Mouse (Mus musculus) olfactory bulb, adult 2 months (tissue): ENCODE data around the gene Vps8. TPM values are rescaled to one million over a fixed set of nuclear protein-coding genes. Genes with fewer than 3 reads are reported as not detected.

Experiments
- H3K27ac ChIP-seq: fragments of 200-500 bp; 2 replicates; pipeline ENCODE4 v1.5.1; 2012; ENCODE audit warnings: low read depth, low read length; ENCODE audit not compliant: insufficient read depth
- H3K4me1 ChIP-seq: fragments of 200-500 bp; 2 replicates; pipeline ENCODE4 v1.6.1; 2012; ENCODE audit warnings: low read length; ENCODE audit not compliant: control insufficient read depth, insufficient read depth
- H3K4me3 ChIP-seq: fragments of 200-500 bp; 2 replicates; pipeline ENCODE4 v1.5.1; 2012; ENCODE audit warnings: mild to moderate bottlenecking, low read depth, low read length, moderate library complexity; ENCODE audit not compliant: insufficient read depth
- CTCF ChIP-seq: fragments of 200-500 bp; IDR thresholded peaks from 2 replicates; pipeline ENCODE4 v1.5.1; 2012; ENCODE audit warnings: low read depth, mild to moderate bottlenecking, low read length, moderate library complexity; ENCODE audit not compliant: insufficient read depth
- POLR2A ChIP-seq: fragments of 200-500 bp; IDR thresholded peaks from 2 replicates; pipeline ENCODE4 v1.6.1; 2012; ENCODE audit warnings: mild to moderate bottlenecking, low read depth, low read length, moderate library complexity; ENCODE audit not compliant: insufficient read depth
- WGBS: fragments of 180-500 bp; shearing (Covaris S2); methylation state at CpG from one replicate; pipeline ENCODE4 v1.1.7; 2018; 5-methylcytosine and 5-hydroxymethylcytosine counted together
- polyA plus RNA-seq: library from polyadenylated mRNA; stranded (reverse); fragments of >200 nt; gene quantifications from 2 replicates; pipeline ENCODE4 v1.2.4, GENCODE M21; 2012; ENCODE audit warnings: low replicate concordance; ENCODE audit not compliant: missing spikeins, insufficient read depth, insufficient read length

Gene Vps8
- polyA plus RNA-seq, 1 experiment: not detected

GRCm38 (mm10) chr16:21628061-21628591 is 205.2 kb downstream of the Vps8 start:
- TF ChIP-seq POLR2A: no peak
- TF ChIP-seq CTCF: no peak
- Histone ChIP-seq H3K4me1 (peaks cover 14% of the 10 kb centered on the region), H3K4me3 (no peak overlapping the region), H3K27ac (no peak overlapping the region)
- WGBS: 18% methylated on average over 13 of the region's 13 CpGs

DNA sequence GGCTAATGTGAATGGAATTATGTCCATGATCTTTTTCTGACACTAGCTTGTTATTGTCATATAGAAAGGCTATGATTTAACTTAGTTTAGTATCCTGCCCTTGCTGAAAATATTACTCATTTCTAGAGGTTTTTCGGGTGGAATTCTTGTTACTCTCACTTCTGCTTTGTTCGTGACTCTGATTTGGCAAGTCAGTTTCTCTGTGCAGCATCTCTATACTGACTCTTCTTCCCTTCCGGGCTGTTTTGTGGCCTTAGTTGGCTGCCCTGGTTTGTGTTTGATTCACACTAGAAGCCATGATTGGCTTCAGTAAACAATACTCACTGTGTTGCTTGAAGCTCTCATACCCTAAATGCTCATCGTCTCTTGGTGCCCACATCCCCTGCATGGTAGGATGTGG is 207.7 kb downstream of the Vps8 start:
- H3K27ac ChIP-seq: no peak overlapping the region
- no peak overlapping the region for H3K4me3 ChIP-seq
- WGBS: 86% methylated on average over 4 of the region's 4 CpGs
- peaks cover 14% of the 10 kb centered on the region for H3K4me1 ChIP-seq
- TF ChIP-seq POLR2A: no peak
- TF ChIP-seq CTCF: no peak

GRCm38 (mm10) chr16:21631815-21632222 is 208.9 kb downstream of the Vps8 start:
- peaks cover 14% of the 10 kb centered on the region for H3K4me1 ChIP-seq
- no peak overlapping the region for H3K4me3 ChIP-seq
- 74% methylated on average over 4 of the region's 4 CpGs for WGBS
- no peak for TF ChIP-seq CTCF
- no peak for TF ChIP-seq POLR2A
- no peak overlapping the region for H3K27ac ChIP-seq

- TF ChIP-seq POLR2A: no peak
- TF ChIP-seq CTCF: no peak
- Histone ChIP-seq H3K4me3 (no peak overlapping the region), H3K27ac (no peak overlapping the region), H3K4me1 (peaks cover 4% of the 10 kb centered on the region)
Observed at GRCm38 (mm10) chr16:21634460-21634859, 211.5 kb downstream of the Vps8 start.

DNA sequence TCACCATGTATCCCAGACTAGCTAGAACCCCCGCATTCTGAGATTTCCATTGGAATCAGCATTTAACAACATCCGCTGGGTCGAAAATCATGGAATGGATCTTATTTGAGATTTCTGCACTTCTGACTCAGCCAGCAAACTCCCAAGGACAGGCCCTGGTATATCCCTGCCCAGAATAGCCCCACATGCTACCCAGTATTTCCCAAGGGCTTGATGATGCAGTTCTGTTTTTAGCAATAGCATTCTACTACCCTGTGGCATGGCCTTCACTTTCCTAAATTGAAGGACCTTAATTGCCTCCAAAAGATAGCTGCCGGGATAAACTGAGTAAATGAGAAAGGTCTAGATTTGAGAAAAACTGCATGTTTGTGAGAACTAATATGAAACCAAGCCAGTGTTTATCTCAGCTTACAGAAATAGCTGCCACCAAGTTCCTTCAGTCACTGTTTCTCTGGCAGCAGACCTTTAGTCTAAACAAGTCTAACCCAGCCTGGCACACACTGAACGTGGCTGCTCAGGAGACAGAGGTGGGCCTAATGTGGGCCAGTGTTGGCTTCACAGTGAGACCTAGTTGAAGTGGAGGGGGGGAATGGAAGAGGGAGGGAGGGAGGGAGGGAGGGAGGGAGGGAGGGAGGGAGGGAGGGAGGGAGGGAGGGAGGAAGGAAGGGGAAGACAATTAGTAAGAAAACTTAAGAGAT is 213.4 kb downstream of the Vps8 start:
- Histone ChIP-seq H3K27ac (peak overlapping the region; percentile 50; the same call in 1 of the 2 replicates), H3K4me1 (peaks cover 4% of the 10 kb centered on the region), H3K4me3 (no peak overlapping the region)
- no peak for TF ChIP-seq POLR2A
- TF ChIP-seq CTCF: no peak
- 49% methylated on average over 5 of the region's 5 CpGs for WGBS

- no peak for TF ChIP-seq POLR2A
- Histone ChIP-seq H3K4me1 (peaks cover 4% of the 10 kb centered on the region), H3K4me3 (no peak overlapping the region), H3K27ac (no peak overlapping the region)
- WGBS: 87% methylated on average over 11 of the region's 11 CpGs
Observed at GRCm38 (mm10) chr16:21637201-21637819, 214.4 kb downstream of the Vps8 start.

DNA sequence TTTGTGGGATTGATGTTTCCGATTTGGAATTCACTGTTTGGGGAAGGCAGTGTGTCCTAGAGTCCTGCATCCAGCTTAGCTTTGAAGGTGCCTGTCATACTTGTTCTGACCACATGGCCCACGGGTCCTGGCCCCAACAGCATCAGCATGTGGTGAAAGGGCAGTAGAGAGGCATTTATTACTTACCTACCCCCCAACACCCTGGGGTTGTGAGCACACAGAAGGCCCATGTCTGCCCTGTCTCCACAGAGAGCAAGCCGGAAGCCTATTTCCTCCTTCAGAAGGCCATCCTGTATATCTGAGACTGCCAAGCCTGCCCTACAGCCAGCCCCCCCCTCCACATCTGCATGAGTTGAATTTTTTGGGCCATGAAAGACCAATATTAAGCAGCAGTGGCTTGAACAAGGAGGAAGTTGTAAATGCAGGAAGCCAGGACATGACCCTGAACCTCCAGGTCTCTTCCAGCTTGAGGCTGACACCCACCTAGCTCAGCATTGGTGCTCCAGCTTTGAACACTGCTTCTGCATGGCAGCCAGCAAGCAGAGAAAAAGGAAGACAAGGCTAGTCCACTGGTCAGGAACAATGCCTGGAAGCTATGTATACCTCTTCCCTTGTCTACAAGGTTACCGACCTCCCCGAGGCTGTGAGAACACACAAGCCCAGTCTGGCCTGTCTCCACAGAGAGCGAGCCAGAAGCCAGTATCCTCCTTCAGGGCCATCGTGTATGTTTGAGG is 218.0 kb downstream of the Vps8 start:
- WGBS: 90% methylated on average over 7 of the region's 7 CpGs
- Histone ChIP-seq H3K4me3 (no peak overlapping the region), H3K4me1 (peaks cover 16% of the 10 kb centered on the region), H3K27ac (no peak overlapping the region)
- TF ChIP-seq POLR2A (no peak), CTCF (no peak)

- TF ChIP-seq POLR2A (no peak), CTCF (no peak)
- Histone ChIP-seq H3K27ac (no peak overlapping the region), H3K4me3 (no peak overlapping the region), H3K4me1 (peaks cover 16% of the 10 kb centered on the region)
- 79% methylated on average over 3 of the region's 3 CpGs for WGBS
Observed at GRCm38 (mm10) chr16:21641944-21642343, 219.0 kb downstream of the Vps8 start.

DNA sequence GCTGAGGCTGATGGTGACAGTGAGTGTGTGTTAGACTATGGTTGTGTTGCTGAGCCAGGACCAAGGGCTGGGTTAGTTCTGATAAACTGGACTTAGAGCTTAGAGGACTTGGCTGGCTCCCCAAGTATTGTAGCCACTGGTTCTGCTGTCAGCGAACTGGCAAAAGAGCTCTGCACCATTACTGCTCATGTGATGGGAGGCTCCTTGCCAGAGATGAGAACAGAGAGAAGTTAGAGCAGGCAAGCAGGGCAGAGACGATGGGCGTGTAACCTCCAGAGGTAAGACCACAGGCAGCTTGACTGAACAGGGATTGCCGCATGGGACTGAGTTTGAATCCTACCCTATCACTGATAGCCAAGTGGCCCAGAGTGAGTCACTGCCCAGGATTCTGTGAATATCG is 220.0 kb downstream of the Vps8 start:
- 84% methylated on average over 5 of the region's 5 CpGs for WGBS
- Histone ChIP-seq H3K4me3 (no peak overlapping the region), H3K27ac (no peak overlapping the region), H3K4me1 (peaks cover 12% of the 10 kb centered on the region)
- TF ChIP-seq CTCF: no peak
- TF ChIP-seq POLR2A: no peak
